8 mouse cellular contexts compared by ENCODE assay signal in genomic region chr17:23673424-23674073, GRCm38 (mm10). TPM values are rescaled to one million over a fixed set of nuclear protein-coding genes. Genes with fewer than 3 reads are reported as not detected.
DNase-seq lines count a peak whose midpoint lies in the region; ATAC-seq lines count a peak whose summit lies in the region.

Hcfc1r1 (plus strand) TSS chr17:23673596.
Thoc6 (minus strand) TSS chr17:23673882.

- WGBS in heart, embryonic 14.5 days = 0% methylated on average over 45 of the region's 45 CpGs
- WGBS in liver, embryonic 13.5 days (ENCODE audit: insufficient replicate concordance) = under 1% methylated on average over 45 of the region's 45 CpGs
- WGBS in stomach, embryonic 16.5 days = under 1% methylated on average over 45 of the region's 45 CpGs

- peak within 1 kb of the TSS; percentile 91 for H3K9ac ChIP-seq in heart, embryonic 14.5 days (ENCODE audit: low read length)
- peak within 1 kb of the TSS; percentile 74 for H3K9ac ChIP-seq in liver, embryonic 13.5 days
- peak within 1 kb of the TSS; percentile 81 for H3K9ac ChIP-seq in stomach, embryonic 16.5 days (ENCODE audit: low read length)

- ATAC-seq in CD4-positive, CD25-positive, alpha-beta regulatory T cell, adult 4 months = peak; percentile 91
- ATAC-seq in heart, embryonic 14.5 days (ENCODE audit: insufficient number of reproducible peaks, insufficient read depth, low FRiP score, low read depth) = peak; percentile 85
- ATAC-seq in liver, embryonic 13.5 days (ENCODE audit: low read depth) = peak; percentile 95
- peak; percentile 91 for ATAC-seq in stomach, embryonic 16.5 days (ENCODE audit: insufficient read depth, low FRiP score)

- peaks cover 21% of the 10 kb centered on the region for H3K36me3 ChIP-seq in heart, embryonic 14.5 days (ENCODE audit: control insufficient read depth, insufficient read depth, low read length)
- peaks cover 20% of the 10 kb centered on the region for H3K36me3 ChIP-seq in liver, embryonic 13.5 days
- H3K36me3 ChIP-seq in stomach, embryonic 16.5 days (ENCODE audit: control insufficient read depth, insufficient read depth, low read length) = peaks cover 8% of the 10 kb centered on the region; the same call in 1 of the 2 replicates

- H3K27ac ChIP-seq in heart, embryonic 14.5 days (replicated peaks in 1 of 2; ENCODE audit: control insufficient read depth in 1 of 2, insufficient read depth in 1 of 2, low read depth in 2 of 2, low read length in 2 of 2) = peak within 1 kb of the TSS; percentile 97 to 99
- peak within 1 kb of the TSS; percentile 54; the same call in 1 of the 2 replicates for H3K27ac ChIP-seq in liver, embryonic 13.5 days
- H3K27ac ChIP-seq in stomach, embryonic 16.5 days (ENCODE audit: low read length) = peak within 1 kb of the TSS; percentile 91

- peak; percentile 75 for DNase-seq in c-Kit-negative CD71-positive TER-119-positive erythroid progenitor cells, embryonic 14.5 days (ENCODE audit: low read depth, low spot score)
- DNase-seq in fibroblast of lung, adult 2 months (ENCODE audit: low read depth) = peak; percentile 90
- peak; percentile 96 for DNase-seq in kidney, postnatal 14 days
- peak; percentile 85 for DNase-seq in liver, embryonic 13.5 days
- peak; percentile 92 for DNase-seq in neural tube, embryonic 10.5 days (ENCODE audit: extremely low spot score, low spot score)

- peak within 1 kb of the TSS; percentile 72 to 95 for H3K4me3 ChIP-seq in heart, embryonic 14.5 days (ENCODE audit: control insufficient read depth in 1 of 2, insufficient read depth in 1 of 2, low read depth in 1 of 2, low read length in 2 of 2)
- peak within 1 kb of the TSS; percentile 66 for H3K4me3 ChIP-seq in liver, embryonic 13.5 days (replicated peaks)
- peak within 1 kb of the TSS; percentile 78 for H3K4me3 ChIP-seq in stomach, embryonic 16.5 days (replicated peaks; ENCODE audit: low read length)

- H3K9me3 ChIP-seq in heart, embryonic 14.5 days (ENCODE audit: control insufficient read depth, low read length) = no peaks in the 10 kb centered on the region
- no peaks in the 10 kb centered on the region for H3K9me3 ChIP-seq in liver, embryonic 13.5 days (replicated peaks)
- no peaks in the 10 kb centered on the region for H3K9me3 ChIP-seq in stomach, embryonic 16.5 days (replicated peaks; ENCODE audit: control insufficient read depth, low read length)

- peaks cover 9% of the 10 kb centered on the region for H3K27me3 ChIP-seq in heart, embryonic 14.5 days (ENCODE audit: control insufficient read depth, insufficient read depth, low read length)
- H3K27me3 ChIP-seq in liver, embryonic 13.5 days = peaks cover 42% of the 10 kb centered on the region
- H3K27me3 ChIP-seq in stomach, embryonic 16.5 days (ENCODE audit: control insufficient read depth, insufficient read depth, low read length) = no peaks in the 10 kb centered on the region

- H3K4me1 ChIP-seq in heart, embryonic 14.5 days (ENCODE audit: control insufficient read depth in 2 of 2, insufficient read depth in 2 of 2, low read length in 2 of 2) = peaks cover 12 to 34% of the 10 kb centered on the region in 2 experiments
- peaks cover 53% of the 10 kb centered on the region for H3K4me1 ChIP-seq in liver, embryonic 13.5 days (replicated peaks)
- H3K4me1 ChIP-seq in stomach, embryonic 16.5 days (ENCODE audit: control insufficient read depth, insufficient read depth, low read length) = peaks cover 37% of the 10 kb centered on the region

- H3K4me2 ChIP-seq in heart, embryonic 14.5 days (ENCODE audit: low read length) = peak within 1 kb of the TSS; percentile 85
- peak within 1 kb of the TSS; percentile 83 for H3K4me2 ChIP-seq in liver, embryonic 13.5 days
- peak within 1 kb of the TSS; percentile 97 for H3K4me2 ChIP-seq in stomach, embryonic 16.5 days (ENCODE audit: low read depth, low read length)

RNA-seq across cellular contexts. Expression of gene Hcfc1r1, which starts in this region (rescaled TPM):
- polyA plus RNA-seq in CD4-positive, CD25-positive, alpha-beta regulatory T cell, adult 4 months (2017; shearing (Covaris generic)) = 10 to 100 TPM; 71.5 to 72.4 TPM
- 403 and 405 TPM in 2 replicates for polyA plus RNA-seq in heart, embryonic 14.5 days (2014; fragmentation: Nextera tagmentation; extraction: Ambion mirVana)
- polyA plus RNA-seq in liver, embryonic 13.5 days (2015; fragmentation: Nextera tagmentation; extraction: Ambion mirVana) = 21.6 and 21.9 TPM in 2 replicates
- 93.1 and 112 TPM in 2 replicates for polyA plus RNA-seq in stomach, embryonic 16.5 days (2015; fragmentation: Nextera tagmentation; extraction: Ambion mirVana)

RNA-seq across cellular contexts. Expression of gene Thoc6, which starts in this region (rescaled TPM):
- 10 to 100 TPM; 26.1 to 43.6 TPM for polyA plus RNA-seq in CD4-positive, CD25-positive, alpha-beta regulatory T cell, adult 4 months (2017; shearing (Covaris generic))
- 31.1 and 35.0 TPM in 2 replicates for polyA plus RNA-seq in heart, embryonic 14.5 days (2014; fragmentation: Nextera tagmentation; extraction: Ambion mirVana)
- polyA plus RNA-seq in liver, embryonic 13.5 days (2015; fragmentation: Nextera tagmentation; extraction: Ambion mirVana) = 27.6 and 27.8 TPM in 2 replicates
- polyA plus RNA-seq in stomach, embryonic 16.5 days (2015; fragmentation: Nextera tagmentation; extraction: Ambion mirVana) = 37.0 and 38.5 TPM in 2 replicates

Comparison
In these comparisons a context has a peak if more than half of its experiments do, and no peak if none do; other contexts are left out.
1. Peak in every context shown above with its lines: DNase-seq, ATAC-seq, H3K4me3 ChIP-seq and H3K27ac ChIP-seq.